Mouse (Mus musculus): ENCODE data around the gene Gm4305.
"Not testable (repeated sequence)": the region's sequence is repeated elsewhere in the genome, so short reads cannot be mapped to it uniquely, and the experiment has no call there.

Gene Gm4305

GRCm38 (mm10) chr10:100350793-100351192 lies at the start of gene Gm4305:
Gene Gm4305 (plus strand): TSS chr10:100351093.
- not testable (repeated sequence) for ATAC-seq (ENCODE audit: insufficient number of reproducible peaks, low FRiP score, low TSS enrichment)

- ATAC-seq (ENCODE audit: insufficient number of reproducible peaks, low FRiP score, low TSS enrichment), result not testable (repeated sequence)
Observed at GRCm38 (mm10) chr10:100335376-100335775, 15.5 kb upstream of the Gm4305 start, which contains the start of gene Gm4301. Gene Gm4301 (plus strand): TSS chr10:100335676.

GRCm38 (mm10) chr10:100340536-100340935 lies 10.4 kb upstream of the Gm4305 start, which contains the start of gene Gm4302:
Gene Gm4302 (plus strand): TSS chr10:100340836.
- ATAC-seq (ENCODE audit: insufficient number of reproducible peaks, low FRiP score, low TSS enrichment), result not testable (repeated sequence)

GRCm38 (mm10) chr10:100345672-100346071 lies 5.2 kb upstream of the Gm4305 start, which contains the start of gene Gm4303:
Gene Gm4303 (plus strand): TSS chr10:100345972.
- ATAC-seq (ENCODE audit: insufficient number of reproducible peaks, low FRiP score, low TSS enrichment), result not testable (repeated sequence)

GRCm38 (mm10) chr10:100356841-100357240 lies 5.9 kb downstream of the Gm4305 start:
- ATAC-seq (ENCODE audit: insufficient number of reproducible peaks, low FRiP score, low TSS enrichment), result not testable (repeated sequence)

GRCm38 (mm10) chr10:100361038-100361437 lies 10.1 kb downstream of the Gm4305 start, which contains the start of gene Gm4307:
Gene Gm4307 (plus strand): TSS chr10:100361338.
- ATAC-seq (ENCODE audit: insufficient number of reproducible peaks, low FRiP score, low TSS enrichment), result not testable (repeated sequence)

- not testable (repeated sequence) for ATAC-seq (ENCODE audit: insufficient number of reproducible peaks, low FRiP score, low TSS enrichment)
Observed at GRCm38 (mm10) chr10:100382460-100382859, 31.6 kb downstream of the Gm4305 start, which contains the start of gene Gm4312. Gene Gm4312 (minus strand): TSS chr10:100382560.
